Mouse (Mus musculus): Measurements from ENCODE around the gene Draxin. TPM values are rescaled to one million over a fixed set of nuclear protein-coding genes. Genes with fewer than 3 reads are reported as not detected.

The Draxin gene
- not detected in 2 replicates for polyA plus RNA-seq (2012)

- no peak for TF ChIP-seq GATA1 (IDR thresholded peaks at IDR 0.05; ENCODE audit: low read length)
Observed at GRCm38 (mm10) chr4:148130561-148131413, at the start of gene Draxin. TSS of gene Draxin (minus strand) at chr4:148130698.

GRCm38 (mm10) chr4:148177716-148178115 is 47.2 kb upstream of the Draxin start:
- no peak for TF ChIP-seq GATA1 (IDR thresholded peaks at IDR 0.05; ENCODE audit: low read length)

GRCm38 (mm10) chr4:148174495-148174862 is 44.0 kb upstream of the Draxin start:
- TF ChIP-seq GATA1 (IDR thresholded peaks at IDR 0.05; ENCODE audit: low read length): no peak

GRCm38 (mm10) chr4:148173811-148174494 is 43.5 kb upstream of the Draxin start:
- no peak for TF ChIP-seq GATA1 (IDR thresholded peaks at IDR 0.05; ENCODE audit: low read length)

- no peak for TF ChIP-seq GATA1 (IDR thresholded peaks at IDR 0.05; ENCODE audit: low read length)
Observed at GRCm38 (mm10) chr4:148171261-148171660, 40.8 kb upstream of the Draxin start.

GRCm38 (mm10) chr4:148170842-148171241 is 40.3 kb upstream of the Draxin start:
- no peak for TF ChIP-seq GATA1 (IDR thresholded peaks at IDR 0.05; ENCODE audit: low read length)

- no peak for TF ChIP-seq GATA1 (IDR thresholded peaks at IDR 0.05; ENCODE audit: low read length)
Observed at GRCm38 (mm10) chr4:148169586-148169985, 39.1 kb upstream of the Draxin start.

- TF ChIP-seq GATA1 (IDR thresholded peaks at IDR 0.05; ENCODE audit: low read length): no peak
Observed at GRCm38 (mm10) chr4:148168287-148168686, 37.8 kb upstream of the Draxin start.

GRCm38 (mm10) chr4:148166986-148167385 is 36.5 kb upstream of the Draxin start:
- no peak for TF ChIP-seq GATA1 (IDR thresholded peaks at IDR 0.05; ENCODE audit: low read length)

- no peak for TF ChIP-seq GATA1 (IDR thresholded peaks at IDR 0.05; ENCODE audit: low read length)
Observed at GRCm38 (mm10) chr4:148166431-148166830, 35.9 kb upstream of the Draxin start.

- no peak for TF ChIP-seq GATA1 (IDR thresholded peaks at IDR 0.05; ENCODE audit: low read length)
Observed at GRCm38 (mm10) chr4:148165551-148165950, 35.1 kb upstream of the Draxin start.

GRCm38 (mm10) chr4:148164461-148164860 is 34.0 kb upstream of the Draxin start:
- TF ChIP-seq GATA1 (IDR thresholded peaks at IDR 0.05; ENCODE audit: low read length): no peak

GRCm38 (mm10) chr4:148164002-148164439 is 33.5 kb upstream of the Draxin start:
- no peak for TF ChIP-seq GATA1 (IDR thresholded peaks at IDR 0.05; ENCODE audit: low read length)

- no peak for TF ChIP-seq GATA1 (IDR thresholded peaks at IDR 0.05; ENCODE audit: low read length)
Observed at GRCm38 (mm10) chr4:148160436-148161390, 30.2 kb upstream of the Draxin start, which contains the start of the genes Fbxo44 and Fbxo2. TSS of gene Fbxo44 (minus strand) at chr4:148160482. TSS of gene Fbxo2 (plus strand) at chr4:148160621.

Measured in G1E-ER4 (cell line).